Mouse (Mus musculus) embryo, embryonic 11.5 days (tissue): Measurements from ENCODE around the gene Tgif1.
A peak's percentile ranks its signal among the peaks of the same experiment; 100 is the strongest.

ENCODE experiments used
- DNase-seq: peaks from one replicate; pipeline ENCODE4 v3.0.0-alpha.2; 2012; ENCODE audit warnings: low read depth, low spot score

The Tgif1 gene

GRCm38 (mm10) chr17:70807885-70808284 is 45.5 kb downstream of the Tgif1 start:
- DNase-seq = no peak

GRCm38 (mm10) chr17:70806600-70806999 is 46.7 kb downstream of the Tgif1 start:
- DNase-seq = no peak

- no peak for DNase-seq
Observed at GRCm38 (mm10) chr17:70805866-70806265, 47.5 kb downstream of the Tgif1 start.

GRCm38 (mm10) chr17:70802022-70802421 is 51.3 kb downstream of the Tgif1 start:
- DNase-seq = no peak

GRCm38 (mm10) chr17:70799266-70799665 is 54.1 kb downstream of the Tgif1 start:
- DNase-seq = no peak

- DNase-seq = no peak
Observed at GRCm38 (mm10) chr17:70797773-70798045, 55.6 kb downstream of the Tgif1 start.

- DNase-seq = no peak
Observed at GRCm38 (mm10) chr17:70796940-70797772, 56.2 kb downstream of the Tgif1 start.

GRCm38 (mm10) chr17:70795196-70795595 is 58.1 kb downstream of the Tgif1 start:
- no peak for DNase-seq

GRCm38 (mm10) chr17:70794722-70795121 is 58.6 kb downstream of the Tgif1 start:
- DNase-seq = no peak

- peak; percentile 46 for DNase-seq
Observed at GRCm38 (mm10) chr17:70794291-70794690, 59.1 kb downstream of the Tgif1 start.
